ENCODE assay signal across 19 mouse cellular contexts in the genomic region with DNA sequence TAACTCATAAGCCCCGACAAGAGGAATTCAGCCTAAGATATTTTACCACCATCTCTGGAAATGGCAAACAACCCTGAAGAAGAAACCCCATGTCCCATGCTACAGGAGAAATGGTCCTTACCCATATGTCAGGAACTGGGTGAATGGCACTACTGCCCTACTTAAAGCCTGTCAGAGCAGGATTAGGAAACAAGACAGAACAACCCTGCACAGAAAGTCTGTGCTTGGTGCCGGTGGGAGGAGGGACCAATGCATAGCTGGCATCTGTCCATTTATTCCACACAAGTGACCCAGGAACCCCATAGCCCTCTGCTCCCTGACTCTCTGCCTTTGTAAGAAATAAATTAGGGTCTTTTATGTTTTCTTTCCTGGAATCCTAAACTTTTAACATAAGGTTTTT.
"Had no signal": no experiment of that assay in that cellular context is flagged by ENCODE, and none has a peak within 500 bp of the region (broad histone marks: within the 10 kb centered on the region; RNA-seq: fewer than 3 reads in every experiment).

No protein-coding gene starts in this region.

- H3K9me3 ChIP-seq: liver, embryonic 13.5 days; liver, embryonic 15.5 days; lung, embryonic 15.5 days; midbrain, embryonic 13.5 days; midbrain, embryonic 15.5 days; neural tube, embryonic 12.5 days had no signal

- H3K36me3 ChIP-seq: liver, embryonic 13.5 days; liver, embryonic 15.5 days; lung, embryonic 15.5 days; midbrain, embryonic 13.5 days; midbrain, embryonic 15.5 days; neural tube, embryonic 12.5 days had no signal

- H3K27ac ChIP-seq: liver, embryonic 13.5 days; liver, embryonic 15.5 days; lung, embryonic 15.5 days; macrophage; midbrain, embryonic 13.5 days; midbrain, embryonic 15.5 days; neural tube, embryonic 12.5 days had no signal

- DNase-seq: liver, embryonic 13.5 days; liver, postnatal 0 days; lung, adult 2 months; lung, postnatal 14 days; lung, postnatal 36 days; right cerebral cortex, postnatal 25 days; right cerebral cortex, postnatal 4 days; spleen, adult 18-20 months; thymus, adult 18-20 months; thymus, postnatal 14 days; thymus, postnatal 36 days had no signal

- H3K4me1 ChIP-seq: liver, embryonic 13.5 days; liver, embryonic 15.5 days; lung, embryonic 15.5 days; megakaryocyte, embryonic 14.5 days; midbrain, embryonic 13.5 days; midbrain, embryonic 15.5 days; neural tube, embryonic 12.5 days had no signal

- ATAC-seq: liver, postnatal 0 days; lung, postnatal 0 days; midbrain, embryonic 13.5 days; midbrain, embryonic 15.5 days had no signal

- H3K4me2 ChIP-seq: liver, embryonic 13.5 days; liver, embryonic 15.5 days; lung, embryonic 15.5 days; midbrain, embryonic 13.5 days; midbrain, embryonic 15.5 days; neural tube, embryonic 12.5 days had no signal

- H3K9ac ChIP-seq: liver, embryonic 13.5 days; liver, embryonic 15.5 days; liver, postnatal 0 days; lung, embryonic 15.5 days; midbrain, embryonic 13.5 days; midbrain, embryonic 15.5 days; neural tube, embryonic 12.5 days had no signal

- H3K4me3 ChIP-seq: liver, embryonic 13.5 days; liver, embryonic 15.5 days; lung, embryonic 15.5 days; megakaryocyte, embryonic 14.5 days; midbrain, embryonic 13.5 days; midbrain, embryonic 15.5 days; neural tube, embryonic 12.5 days had no signal

- H3K27me3 ChIP-seq: liver, embryonic 13.5 days; liver, embryonic 15.5 days; lung, embryonic 15.5 days; megakaryocyte, embryonic 14.5 days; midbrain, embryonic 13.5 days; midbrain, embryonic 15.5 days; neural tube, embryonic 12.5 days had no signal
